Mouse (Mus musculus): Measurements from ENCODE around the gene 9430097D07Rik. TPM values are rescaled to one million over a fixed set of nuclear protein-coding genes. Genes with fewer than 3 reads are reported as not detected.

9430097D07Rik gene
- polyA plus RNA-seq (2012; rRNA removed), result 0.07 TPM in 1 of 2 replicates, not detected in the other

GRCm38 (mm10) chr2:32575586-32576160 lies at the start of gene 9430097D07Rik:
Gene 9430097D07Rik (minus strand): TSS chr2:32575684.
- DNase-seq (ENCODE audit: low spot score), result no peak

- no peak for DNase-seq (ENCODE audit: low spot score)
These were observed 48.7 kb upstream of the 9430097D07Rik start for GRCm38 (mm10) chr2:32624111-32624748.

GRCm38 (mm10) chr2:32621517-32621859 lies 46.0 kb upstream of the 9430097D07Rik start, which contains the start of gene Ak1:
Gene Ak1 (plus strand): TSS chr2:32621758.
- DNase-seq (ENCODE audit: low spot score), result no peak

- DNase-seq (ENCODE audit: low spot score), result no peak
These were observed 45.4 kb upstream of the 9430097D07Rik start for GRCm38 (mm10) chr2:32620682-32621516.

- DNase-seq (ENCODE audit: low spot score), result no peak
These were observed 42.6 kb upstream of the 9430097D07Rik start for GRCm38 (mm10) chr2:32618051-32618450.

- DNase-seq (ENCODE audit: low spot score), result no peak
These were observed 42.1 kb upstream of the 9430097D07Rik start for GRCm38 (mm10) chr2:32617601-32618000.

GRCm38 (mm10) chr2:32617109-32617508 lies 41.6 kb upstream of the 9430097D07Rik start:
- no peak for DNase-seq (ENCODE audit: low spot score)

GRCm38 (mm10) chr2:32612274-32612673 lies 36.8 kb upstream of the 9430097D07Rik start:
- DNase-seq (ENCODE audit: low spot score), result no peak

- no peak for DNase-seq (ENCODE audit: low spot score)
These were observed 35.2 kb upstream of the 9430097D07Rik start for GRCm38 (mm10) chr2:32610610-32611229.

- DNase-seq (ENCODE audit: low spot score), result no peak
These were observed 33.4 kb upstream of the 9430097D07Rik start for GRCm38 (mm10) chr2:32608778-32609435.

- peak; percentile 54 for DNase-seq (ENCODE audit: low spot score)
These were observed 32.8 kb upstream of the 9430097D07Rik start for GRCm38 (mm10) chr2:32608141-32608777.

GRCm38 (mm10) chr2:32607262-32607947 lies 31.9 kb upstream of the 9430097D07Rik start:
- peak; percentile 41 for DNase-seq (ENCODE audit: low spot score)

- DNase-seq (ENCODE audit: low spot score), result peak; percentile 64
These were observed 31.0 kb upstream of the 9430097D07Rik start for GRCm38 (mm10) chr2:32606161-32607142.

- no peak for DNase-seq (ENCODE audit: low spot score)
These were observed 29.1 kb upstream of the 9430097D07Rik start for GRCm38 (mm10) chr2:32604631-32605030.

GRCm38 (mm10) chr2:32602600-32603054 lies 27.1 kb upstream of the 9430097D07Rik start:
- DNase-seq (ENCODE audit: low spot score), result peak; percentile 80

GRCm38 (mm10) chr2:32601417-32602065 lies 26.1 kb upstream of the 9430097D07Rik start:
- no peak for DNase-seq (ENCODE audit: low spot score)

- DNase-seq (ENCODE audit: low spot score), result no peak
These were observed 23.9 kb upstream of the 9430097D07Rik start, which contains the start of gene St6galnac6 for GRCm38 (mm10) chr2:32599409-32599808. Gene St6galnac6 (plus strand): TSS chr2:32599709.

GRCm38 (mm10) chr2:32598506-32598905 lies 23.0 kb upstream of the 9430097D07Rik start:
- DNase-seq (ENCODE audit: low spot score), result no peak

GRCm38 (mm10) chr2:32597699-32598098 lies 22.2 kb upstream of the 9430097D07Rik start:
- no peak for DNase-seq (ENCODE audit: low spot score)

Measured in urinary bladder, adult 2 months (tissue).